Mouse (Mus musculus): ENCODE measurements around the gene Dzip1l.

Gene Dzip1l

GRCm38 (mm10) chr9:99717134-99717533, 87.8 kb downstream of the Dzip1l start, which contains the start of gene Cldn18:
Gene Cldn18, minus strand, starts transcription at chr9:99717267.
- DNase-seq (ENCODE audit: low read depth, low spot score): no peak

Measured in ES-CJ7 (cell line).